Mouse (Mus musculus) CH12.LX (cell line): ENCODE data around the gene Bsdc1.

Experiments
- BHLHE40 ChIP-seq: IDR thresholded peaks from 2 replicates; pipeline ENCODE4 v1.6.1; 2011; ENCODE audit warnings: mild to moderate bottlenecking, low read depth, low read length, improper control_type of control experiment
- CTCF ChIP-seq, 2 experiments: IDR thresholded peaks in 1 of 2; conservative IDR thresholded peaks in 1 of 2; 2 replicates each; pipeline ENCODE4 v1.5.1; 2011 to 2012; ENCODE audit warnings: low read depth in 2 of 2, low read length in 2 of 2, improper control_type of control experiment in 1 of 2, inconsistent platforms in 1 of 2, mild to moderate bottlenecking in 1 of 2, moderate library complexity in 1 of 2
- E2F4 ChIP-seq: IDR thresholded peaks from 2 replicates; pipeline ENCODE4 v1.6.1; 2011; ENCODE audit warnings: low read depth, low read length, improper control_type of control experiment; ENCODE audit not compliant: insufficient replicate concordance
- EP300 ChIP-seq: IDR thresholded peaks from 2 replicates; pipeline ENCODE4 v1.6.1; 2011; ENCODE audit warnings: low read length, improper control_type of control experiment
- GABPA ChIP-seq: IDR thresholded peaks from 2 replicates; pipeline ENCODE4 v1.6.1; 2012; ENCODE audit warnings: low read depth, low read length, improper control_type of control experiment, inconsistent platforms; ENCODE audit not compliant: insufficient replicate concordance
- IRF4 ChIP-seq: IDR thresholded peaks from 2 replicates; pipeline ENCODE4 v1.6.1; 2014; ENCODE audit warnings: low read depth, mild to moderate bottlenecking, inconsistent platforms, low read length, improper control_type of control experiment
- JUN ChIP-seq: IDR thresholded peaks from 2 replicates; pipeline ENCODE4 v1.6.1; 2011; ENCODE audit warnings: low read depth, mild to moderate bottlenecking, low read length, improper control_type of control experiment, moderate library complexity; ENCODE audit not compliant: insufficient read depth
- MAX ChIP-seq: IDR thresholded peaks from 2 replicates; pipeline ENCODE4 v1.6.1; 2011; ENCODE audit warnings: low read length, improper control_type of control experiment
- MYC ChIP-seq: IDR thresholded peaks from 2 replicates; pipeline ENCODE4 v1.6.1; 2011; ENCODE audit warnings: low read depth, mild to moderate bottlenecking, improper control_type of control experiment, low read length
- NRF1 ChIP-seq: IDR thresholded peaks from 2 replicates; pipeline ENCODE4 v1.6.1; 2014; ENCODE audit warnings: low read depth, mild to moderate bottlenecking, inconsistent platforms, low read length, improper control_type of control experiment, moderate library complexity
- POLR2A ChIP-seq: IDR thresholded peaks from 2 replicates; pipeline ENCODE4 v1.6.1; 2011; ENCODE audit warnings: low read depth, mild to moderate bottlenecking, improper control_type of control experiment, low read length
- TCF12 ChIP-seq: IDR thresholded peaks from 2 replicates; pipeline ENCODE4 v1.6.1; 2014; ENCODE audit warnings: low read depth, mild to moderate bottlenecking, inconsistent platforms, low read length, improper control_type of control experiment
- USF1 ChIP-seq: IDR thresholded peaks from 2 replicates; pipeline ENCODE4 v1.6.1; 2014; ENCODE audit warnings: low read depth, mild to moderate bottlenecking, inconsistent platforms, low read length, improper control_type of control experiment
- ZNF384 ChIP-seq: IDR thresholded peaks from 2 replicates; pipeline ENCODE4 v1.6.1; 2012; ENCODE audit warnings: low read depth, low read length, improper control_type of control experiment, inconsistent platforms

- no peak for TF ChIP-seq NRF1
- TF ChIP-seq CTCF (conservative IDR thresholded peaks at IDR 0.05 in 1 of 2, IDR thresholded peaks at IDR 0.05 in 1 of 2; ENCODE audit: low read depth in 2 of 2, low read length in 2 of 2), result no peak
- TF ChIP-seq BHLHE40, result peak; percentile 57
- TF ChIP-seq EP300, result peak; percentile 80
- no peak for TF ChIP-seq GABPA
- peak; percentile 23; the same call in 1 of the 2 replicates for TF ChIP-seq TCF12
- TF ChIP-seq MYC, result no peak
- no peak for TF ChIP-seq E2F4
- no peak; the same call in 1 of the 2 replicates for TF ChIP-seq POLR2A
- peak; percentile 53 for TF ChIP-seq JUN
- no peak for TF ChIP-seq USF1
- no peak for TF ChIP-seq ZNF384
- no peak for TF ChIP-seq IRF4
- no peak for TF ChIP-seq MAX
Observed at GRCm38 (mm10) chr4:129518519-129518918, 57.1 kb downstream of the Bsdc1 start.
